Mouse (Mus musculus): ENCODE data around the gene Bin2. TPM values are rescaled to one million over a fixed set of nuclear protein-coding genes. Genes with fewer than 3 reads are reported as not detected.

Bin2 gene
- 0.74 and 0.91 TPM in 2 replicates for polyA plus RNA-seq (2015; fragmentation: Nextera tagmentation; extraction: Ambion mirVana)

DNA sequence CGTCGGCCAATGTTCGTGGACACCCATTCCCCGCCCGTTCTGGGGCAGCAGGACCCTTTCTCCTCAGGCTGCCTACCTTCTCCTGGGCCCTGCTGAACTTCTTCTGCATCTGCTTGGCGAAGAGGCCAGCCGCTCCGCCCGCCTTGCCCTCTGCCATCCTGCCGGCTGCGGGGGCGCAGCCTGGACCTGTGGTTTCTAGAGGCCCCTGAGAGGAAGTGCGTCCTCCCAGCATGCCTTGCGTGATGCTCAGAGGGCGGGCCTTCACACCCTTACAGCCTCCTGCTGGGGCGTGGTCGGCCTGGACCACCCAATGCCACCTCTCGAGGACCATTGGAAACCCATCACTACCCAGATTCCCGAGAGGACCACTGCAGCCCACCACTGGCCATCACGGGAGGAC lies at the start of gene Bin2:
TSS of gene Bin2 (minus strand) at position 217 of the 400 bp plus-strand sequence.

DNA sequence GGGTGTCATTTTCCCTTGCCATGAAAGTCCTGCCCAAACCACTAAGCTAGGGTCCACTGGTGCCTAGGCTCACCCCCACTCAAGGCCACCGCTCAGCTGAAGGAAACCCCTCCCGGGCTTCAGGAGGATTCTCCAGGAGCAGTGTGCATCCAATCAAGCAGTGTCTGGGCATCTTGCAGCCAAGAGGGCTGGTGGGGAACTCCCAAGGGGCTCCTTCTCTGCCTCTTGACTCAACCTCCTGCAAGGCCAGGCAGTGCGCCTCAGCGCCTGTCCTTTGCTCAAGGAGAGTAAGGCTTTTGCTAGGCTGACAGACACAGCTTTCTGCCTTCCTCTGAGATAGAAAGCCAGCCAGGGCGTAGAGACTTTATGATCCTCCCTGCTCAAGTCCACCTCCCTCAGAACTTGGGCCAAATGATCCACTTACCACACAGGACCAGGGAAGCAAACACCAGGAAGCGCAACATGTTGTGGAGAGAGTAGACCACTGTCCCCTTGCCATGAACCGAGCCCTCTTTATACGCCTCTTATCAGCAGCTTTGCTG lies 18.1 kb upstream of the Bin2 start, which contains the start of gene Cela1:
TSS of gene Cela1 (minus strand) at position 492 of the 542 bp plus-strand sequence.

DNA sequence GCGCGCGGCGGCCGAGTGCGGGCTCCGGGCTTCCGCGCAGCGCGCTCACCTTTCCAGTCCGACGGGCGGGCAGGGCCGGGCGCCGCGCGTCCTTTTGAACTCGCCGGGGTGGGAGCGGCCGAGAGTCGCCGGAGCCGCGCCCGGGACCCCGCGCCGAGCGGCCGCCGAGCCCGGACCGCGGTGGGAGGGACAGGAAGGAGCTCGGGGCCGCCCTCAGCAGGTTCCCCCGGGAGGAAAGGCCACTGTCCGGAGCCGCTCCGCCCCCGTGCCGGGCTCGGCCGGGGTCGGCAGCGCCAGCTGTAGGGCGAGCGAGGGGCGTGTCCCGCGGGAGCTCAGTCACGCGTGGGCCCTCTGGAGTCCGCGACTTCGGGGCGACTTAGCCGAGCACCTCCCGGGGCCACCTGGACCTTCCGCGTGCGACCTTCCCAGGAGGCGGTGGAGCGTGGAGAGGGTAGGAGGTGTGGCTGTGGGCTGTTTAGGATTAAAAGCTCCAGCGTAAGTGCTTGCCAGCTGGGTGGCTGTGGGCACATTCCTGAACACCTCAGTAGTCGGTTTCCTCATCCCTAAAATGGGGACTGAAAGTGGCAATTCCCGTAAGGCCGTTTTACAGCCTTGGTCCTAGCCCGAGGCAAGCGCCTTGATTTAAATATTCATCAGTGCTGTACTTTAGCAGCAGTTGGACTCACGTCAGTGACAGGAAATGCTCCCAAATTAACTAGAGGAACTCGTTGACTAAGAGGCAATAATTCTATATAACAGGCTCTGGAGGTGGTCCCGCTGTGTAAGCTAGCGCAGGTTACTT lies 32.5 kb downstream of the Bin2 start, which contains the start of gene Smagp:
TSS of gene Smagp (minus strand) at position 241 of the 802 bp plus-strand sequence.

GRCm38 (mm10) chr15:100614996-100615824 lies 54.1 kb downstream of the Bin2 start, which contains the start of gene Dazap2:
Gene Dazap2, plus strand, starts transcription at chr15:100615349.

DNA sequence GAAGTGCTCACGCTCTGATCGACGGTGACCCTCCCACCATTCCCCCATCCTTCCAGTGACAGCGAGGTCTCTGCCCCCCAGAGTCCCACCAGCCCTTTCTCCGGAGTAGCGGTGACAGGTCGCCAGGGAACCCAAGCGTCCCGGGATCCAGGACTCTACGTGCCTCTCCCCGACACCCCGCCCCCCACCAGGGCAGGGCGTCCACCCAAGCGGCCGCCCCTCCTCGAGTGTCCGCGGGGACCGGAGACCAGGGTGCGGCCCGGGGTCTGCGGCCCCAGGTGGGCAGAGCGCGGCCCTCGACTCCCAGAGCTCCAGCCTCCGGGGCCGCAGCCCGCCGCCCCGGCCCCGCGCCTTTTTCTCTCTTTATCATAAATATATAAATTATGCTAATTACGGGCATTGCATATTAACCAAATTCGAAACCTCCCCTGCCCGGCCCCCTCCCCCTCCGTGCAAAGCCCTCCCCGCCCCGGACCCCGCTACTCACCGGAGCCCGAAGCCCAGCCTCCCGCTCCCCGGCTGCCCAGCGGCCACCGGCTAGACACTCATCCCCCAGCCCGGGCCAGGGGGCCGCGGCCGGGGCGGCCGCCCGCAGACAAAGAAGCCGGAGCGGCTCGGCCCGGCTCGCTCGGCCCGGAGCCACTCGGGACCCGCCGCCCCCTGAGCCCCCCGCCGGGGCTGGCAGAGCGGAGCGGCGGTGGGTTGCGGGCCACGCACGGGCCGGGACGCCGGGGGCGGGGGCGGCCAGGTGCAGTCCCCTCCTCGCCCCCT lies 69.9 kb downstream of the Bin2 start, which contains the start of gene Pou6f1:
TSS of gene Pou6f1 (minus strand) at position 709 of the 771 bp plus-strand sequence.

Small RNA genes within 50 kb of the gene (microRNA-seq; reads per million reads assigned to microRNA genes)
- 0 reads per million in 2 experiments for gene Mir6961

Other genes with a start within 250 kb of the Bin2 start
- gene Gm5475, start 247.4 kb downstream of the Bin2 start, polyA plus RNA-seq (2015; fragmentation: Nextera tagmentation; extraction: Ambion mirVana): 0.12 TPM in 1 of 2 replicates, not detected in the other
- gene Slc11a2, start 244.5 kb downstream of the Bin2 start, polyA plus RNA-seq (2015; fragmentation: Nextera tagmentation; extraction: Ambion mirVana): 6.4 and 10.4 TPM in 2 replicates
- gene Letmd1, start 200.5 kb downstream of the Bin2 start, polyA plus RNA-seq (2015; fragmentation: Nextera tagmentation; extraction: Ambion mirVana): 18.3 and 19.7 TPM in 2 replicates
- 4.5 and 4.8 TPM in 2 replicates for gene Csrnp2, start 174.1 kb downstream of the Bin2 start, polyA plus RNA-seq (2015; fragmentation: Nextera tagmentation; extraction: Ambion mirVana)
- 11.4 and 14.0 TPM in 2 replicates for gene Tfcp2, start 117.5 kb downstream of the Bin2 start, polyA plus RNA-seq (2015; fragmentation: Nextera tagmentation; extraction: Ambion mirVana)
- 2.5 and 3.0 TPM in 2 replicates for gene Pou6f1, start 69.6 kb downstream of the Bin2 start, polyA plus RNA-seq (2015; fragmentation: Nextera tagmentation; extraction: Ambion mirVana)
- 105 and 112 TPM in 2 replicates for gene Dazap2, start 54.2 kb downstream of the Bin2 start, polyA plus RNA-seq (2015; fragmentation: Nextera tagmentation; extraction: Ambion mirVana)
- gene Smagp, start 32.6 kb downstream of the Bin2 start, polyA plus RNA-seq (2015; fragmentation: Nextera tagmentation; extraction: Ambion mirVana): 8.2 and 12.9 TPM in 2 replicates
- 2.1 and 3.4 TPM in 2 replicates for gene Cela1, start 18.4 kb upstream of the Bin2 start, polyA plus RNA-seq (2015; fragmentation: Nextera tagmentation; extraction: Ambion mirVana)
- gene Galnt6, start 59.8 kb upstream of the Bin2 start, polyA plus RNA-seq (2015; fragmentation: Nextera tagmentation; extraction: Ambion mirVana): 0.95 and 1.9 TPM in 2 replicates
- gene Slc4a8, start 92.2 kb upstream of the Bin2 start, polyA plus RNA-seq (2015; fragmentation: Nextera tagmentation; extraction: Ambion mirVana): 1.6 and 1.9 TPM in 2 replicates
- 0.78 and 1.1 TPM in 2 replicates for gene Scn8a, start 200.3 kb upstream of the Bin2 start, polyA plus RNA-seq (2015; fragmentation: Nextera tagmentation; extraction: Ambion mirVana)

All from skeletal muscle tissue, postnatal 0 days (tissue).